Mouse (Mus musculus): ENCODE data around the gene Gm20661. TPM values are rescaled to one million over a fixed set of nuclear protein-coding genes. Genes with fewer than 3 reads are reported as not detected.
A peak's percentile ranks its signal among the peaks of the same experiment; 100 is the strongest.

Gm20661 gene
- polyA plus RNA-seq, 1 experiment: 5.5 TPM

- peak; percentile 72; the same call in 1 of the 2 replicates for TF ChIP-seq POLR2A (IDR thresholded peaks at IDR 0.05; ENCODE audit: borderline replicate concordance, extremely low read depth, low read depth, low read length)
- no peak for TF ChIP-seq CTCF (IDR thresholded peaks at IDR 0.05; ENCODE audit: insufficient read depth, low read length)
- H3K4me1 ChIP-seq (ENCODE audit: control insufficient read depth, insufficient read depth, low read length): no peaks in the 10 kb centered on the region
- DNase-seq: peak; percentile 90
- 10% methylated on average over 45 of the region's 45 CpGs for WGBS
- H3K4me3 ChIP-seq (replicated peaks; ENCODE audit: extremely low read depth, low read depth, low read length): peak overlapping the region; percentile 75
Observed at GRCm38 (mm10) chr9:107950460-107951355, 32.1 kb upstream of the Gm20661 start.

GRCm38 (mm10) chr9:107955613-107956289, 27.1 kb upstream of the Gm20661 start:
- no peak for DNase-seq
- H3K4me3 ChIP-seq (replicated peaks; ENCODE audit: extremely low read depth, low read depth, low read length): no peak overlapping the region
- no peak for TF ChIP-seq POLR2A (IDR thresholded peaks at IDR 0.05; ENCODE audit: borderline replicate concordance, extremely low read depth, low read depth, low read length)
- TF ChIP-seq CTCF (IDR thresholded peaks at IDR 0.05; ENCODE audit: insufficient read depth, low read length): no peak
- H3K4me1 ChIP-seq (ENCODE audit: control insufficient read depth, insufficient read depth, low read length): no peaks in the 10 kb centered on the region
- WGBS: 73% methylated on average over 6 of the region's 6 CpGs

- no peak for TF ChIP-seq POLR2A (IDR thresholded peaks at IDR 0.05; ENCODE audit: borderline replicate concordance, extremely low read depth, low read depth, low read length)
- TF ChIP-seq CTCF (IDR thresholded peaks at IDR 0.05; ENCODE audit: insufficient read depth, low read length): no peak
Observed at GRCm38 (mm10) chr9:107957141-107957540, 25.7 kb upstream of the Gm20661 start.

GRCm38 (mm10) chr9:107959896-107960295, 23.0 kb upstream of the Gm20661 start:
- WGBS: 67% methylated on average over 6 of the region's 6 CpGs
- TF ChIP-seq CTCF (IDR thresholded peaks at IDR 0.05; ENCODE audit: insufficient read depth, low read length): no peak
- no peak for TF ChIP-seq POLR2A (IDR thresholded peaks at IDR 0.05; ENCODE audit: borderline replicate concordance, extremely low read depth, low read depth, low read length)
- no peak for DNase-seq
- Histone ChIP-seq H3K4me3 (replicated peaks; ENCODE audit: extremely low read depth, low read depth, low read length) (no peak overlapping the region), H3K4me1 (ENCODE audit: control insufficient read depth, insufficient read depth, low read length) (no peaks in the 10 kb centered on the region)

More at GRCm38 (mm10) chr9:107957141-107957540, 25.7 kb upstream of the Gm20661 start:
- 69% methylated on average over 6 of the region's 6 CpGs for WGBS
- no peak for DNase-seq
- no peaks in the 10 kb centered on the region for H3K4me1 ChIP-seq (ENCODE audit: control insufficient read depth, insufficient read depth, low read length)
- H3K4me3 ChIP-seq (replicated peaks; ENCODE audit: extremely low read depth, low read depth, low read length): no peak overlapping the region

- TF ChIP-seq POLR2A (IDR thresholded peaks at IDR 0.05; ENCODE audit: borderline replicate concordance, extremely low read depth, low read depth, low read length) (no peak), CTCF (IDR thresholded peaks at IDR 0.05; ENCODE audit: insufficient read depth, low read length) (no peak)
- DNase-seq: no peak
- Histone ChIP-seq H3K4me1 (ENCODE audit: control insufficient read depth, insufficient read depth, low read length) (no peaks in the 10 kb centered on the region), H3K4me3 (replicated peaks; ENCODE audit: extremely low read depth, low read depth, low read length) (no peak overlapping the region)
- WGBS: 69% methylated on average over 4 of the region's 4 CpGs
Observed at GRCm38 (mm10) chr9:107960928-107961327, 21.9 kb upstream of the Gm20661 start.

- H3K4me3 ChIP-seq (replicated peaks; ENCODE audit: extremely low read depth, low read depth, low read length): no peak overlapping the region
- WGBS: 87% methylated on average over 10 of the region's 10 CpGs
- no peak for DNase-seq
- TF ChIP-seq CTCF (IDR thresholded peaks at IDR 0.05; ENCODE audit: insufficient read depth, low read length) (no peak), POLR2A (IDR thresholded peaks at IDR 0.05; ENCODE audit: borderline replicate concordance, extremely low read depth, low read depth, low read length) (no peak)
- H3K4me1 ChIP-seq (ENCODE audit: control insufficient read depth, insufficient read depth, low read length): no peaks in the 10 kb centered on the region
Observed at GRCm38 (mm10) chr9:107961351-107961762, 21.5 kb upstream of the Gm20661 start.

GRCm38 (mm10) chr9:107961881-107962280, 21.0 kb upstream of the Gm20661 start:
- Histone ChIP-seq H3K4me3 (replicated peaks; ENCODE audit: extremely low read depth, low read depth, low read length) (no peak overlapping the region), H3K4me1 (ENCODE audit: control insufficient read depth, insufficient read depth, low read length) (no peaks in the 10 kb centered on the region)
- WGBS: 68% methylated on average over 5 of the region's 5 CpGs
- DNase-seq: no peak
- TF ChIP-seq CTCF (IDR thresholded peaks at IDR 0.05; ENCODE audit: insufficient read depth, low read length) (peak; percentile 13; the same call in 1 of the 2 replicates), POLR2A (IDR thresholded peaks at IDR 0.05; ENCODE audit: borderline replicate concordance, extremely low read depth, low read depth, low read length) (no peak)

- TF ChIP-seq CTCF (IDR thresholded peaks at IDR 0.05; ENCODE audit: insufficient read depth, low read length): no peak
- no peak for TF ChIP-seq POLR2A (IDR thresholded peaks at IDR 0.05; ENCODE audit: borderline replicate concordance, extremely low read depth, low read depth, low read length)
- no peak for DNase-seq
- Histone ChIP-seq H3K4me3 (replicated peaks; ENCODE audit: extremely low read depth, low read depth, low read length) (no peak overlapping the region), H3K4me1 (ENCODE audit: control insufficient read depth, insufficient read depth, low read length) (no peaks in the 10 kb centered on the region; the same call in 1 of the 2 replicates)
- whole genome bisulfite sequencing: 94% methylated on average over 9 of the region's 9 CpGs
Observed at GRCm38 (mm10) chr9:107962916-107963315, 19.9 kb upstream of the Gm20661 start.

- no peak overlapping the region for H3K4me3 ChIP-seq (replicated peaks; ENCODE audit: extremely low read depth, low read depth, low read length)
- 12% methylated on average over 5 of the region's 5 CpGs for WGBS
- H3K4me1 ChIP-seq (ENCODE audit: control insufficient read depth, insufficient read depth, low read length): no peaks in the 10 kb centered on the region; the same call in 1 of the 2 replicates
- no peak for TF ChIP-seq POLR2A (IDR thresholded peaks at IDR 0.05; ENCODE audit: borderline replicate concordance, extremely low read depth, low read depth, low read length)
- TF ChIP-seq CTCF (IDR thresholded peaks at IDR 0.05; ENCODE audit: insufficient read depth, low read length): peak; percentile 97
- peak; percentile 70 for DNase-seq
Observed at GRCm38 (mm10) chr9:107963700-107964099, 19.2 kb upstream of the Gm20661 start.
